Comparison of ENCODE assay signal across 16 mouse cellular contexts in the genomic region with DNA sequence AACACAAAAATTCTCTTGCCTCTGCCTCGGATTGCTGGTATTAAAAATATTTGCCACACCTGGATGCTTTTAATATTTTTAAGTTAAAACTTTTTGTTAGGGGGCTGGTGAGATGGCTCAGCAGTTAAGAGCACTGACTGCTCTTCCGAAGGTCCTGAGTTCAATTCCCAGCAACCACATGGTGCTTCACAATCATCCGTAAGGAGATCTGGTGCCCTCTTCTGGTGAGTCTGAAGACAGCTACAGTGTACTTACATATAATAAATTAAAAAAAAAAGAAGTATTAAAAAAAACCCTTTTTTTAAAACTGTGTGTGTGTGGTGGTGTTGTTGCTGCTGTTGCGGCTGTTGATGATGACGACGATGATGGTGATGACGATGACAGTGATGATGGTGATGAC. TPM values are rescaled to one million over a fixed set of nuclear protein-coding genes. Genes with fewer than 3 reads are reported as not detected.
DNase-seq lines count a peak whose midpoint lies in the region; ATAC-seq and TF ChIP-seq lines count a peak whose summit lies in the region.
"Not testable (repeated sequence)": the region's sequence is repeated elsewhere in the genome, so short reads cannot be mapped to it uniquely, and the experiment has no call there.
"Had no signal": no experiment of that assay in that cellular context is flagged by ENCODE, and none has a peak within 500 bp of the region (broad histone marks: within the 10 kb centered on the region; RNA-seq: fewer than 3 reads in every experiment).

No protein-coding gene starts in this region.

- H3K9me3 ChIP-seq in MEL (replicated peaks; ENCODE audit: insufficient read depth, low read length); heart, postnatal 0 days (replicated peaks; ENCODE audit: control insufficient read depth, low read length); liver, embryonic 13.5 days (replicated peaks); lung, embryonic 14.5 days (ENCODE audit: low read depth, low read length): not testable (repeated sequence)

- not testable (repeated sequence) for H3K4me2 ChIP-seq in heart, postnatal 0 days (ENCODE audit: low read depth, low read length); lung, embryonic 14.5 days
- H3K4me2 ChIP-seq in liver, embryonic 13.5 days = peak overlapping the region; percentile 36; the same call in 1 of the 2 replicates

- not testable (repeated sequence) for H3K36me3 ChIP-seq in MEL (ENCODE audit: control insufficient read depth in 1 of 2, insufficient read depth in 2 of 2, low read length in 2 of 2); heart, postnatal 0 days (replicated peaks; ENCODE audit: control insufficient read depth, insufficient read depth, low read length); liver, embryonic 13.5 days; lung, embryonic 14.5 days (ENCODE audit: insufficient read depth)

- H3K9ac ChIP-seq in MEL (ENCODE audit: control insufficient read depth, low read depth, low read length, poor library complexity, severe bottlenecking); heart, postnatal 0 days (replicated peaks; ENCODE audit: low read depth, low read length); lung, embryonic 14.5 days: not testable (repeated sequence)
- H3K9ac ChIP-seq in liver, embryonic 13.5 days = peak overlapping the region; percentile 54; the same call in 1 of the 2 replicates

- TF ChIP-seq RAD21 in MEL (IDR thresholded peaks at IDR 0.05; ENCODE audit: low read depth, low read length) = peak; percentile 25

- H3K4me3 ChIP-seq in MEL (ENCODE audit: control insufficient read depth in 1 of 2, insufficient read depth in 1 of 2, low read depth in 2 of 2, low read length in 2 of 2); bone marrow, adult 2 months (replicated peaks; ENCODE audit: control insufficient read depth, low read depth, low read length); heart, postnatal 0 days (ENCODE audit: low read depth, low read length); layer of hippocampus, adult 2 months; liver, embryonic 13.5 days (replicated peaks); lung, embryonic 14.5 days (ENCODE audit: low read depth, low read length): not testable (repeated sequence)

- H3K27ac ChIP-seq in MEL (ENCODE audit: control insufficient read depth, low read depth, low read length); heart, postnatal 0 days (ENCODE audit: low read depth); layer of hippocampus, adult 2 months; lung, embryonic 14.5 days (ENCODE audit: low read depth): not testable (repeated sequence)
- H3K27ac ChIP-seq in bone marrow, adult 2 months (ENCODE audit: control insufficient read depth, insufficient read depth, low read depth, low read length, poor library complexity) = peak overlapping the region; percentile 78; the same call in 1 of the 2 replicates
- peak overlapping the region; percentile 94 for H3K27ac ChIP-seq in liver, embryonic 13.5 days

- not testable (repeated sequence) for ATAC-seq in heart, postnatal 0 days (ENCODE audit: insufficient read depth, low read depth); liver, embryonic 13.5 days (ENCODE audit: low read depth); lung, embryonic 14.5 days (ENCODE audit: insufficient read depth)

- 82% methylated on average over 7 of the region's 7 CpGs for WGBS in bone marrow, adult 2 months
- 83% methylated on average over 7 of the region's 7 CpGs for WGBS in heart, postnatal 0 days
- WGBS in liver, embryonic 13.5 days (ENCODE audit: insufficient replicate concordance) = 81% methylated on average over 7 of the region's 7 CpGs
- 77% methylated on average over 7 of the region's 7 CpGs for WGBS in lung, embryonic 14.5 days

- peaks cover 5 to 12% of the 10 kb centered on the region in 2 experiments for H3K4me1 ChIP-seq in MEL (ENCODE audit: control insufficient read depth in 1 of 2, insufficient read depth in 2 of 2, low read length in 2 of 2)
- not testable (repeated sequence) for H3K4me1 ChIP-seq in bone marrow, adult 2 months (ENCODE audit: control insufficient read depth, insufficient read depth, low read length); heart, postnatal 0 days (ENCODE audit: control insufficient read depth, insufficient read depth); lung, embryonic 14.5 days (ENCODE audit: insufficient read depth)
- peaks cover 40% of the 10 kb centered on the region for H3K4me1 ChIP-seq in liver, embryonic 13.5 days (replicated peaks)

- DNase-seq in CD4-positive, CD25-positive, alpha-beta regulatory T cell, adult 2 months (ENCODE audit: low read depth, low spot score) = peak; percentile 61
- DNase-seq in MEL (ENCODE audit: low read depth, low spot score) = peak; percentile 76
- DNase-seq in heart, postnatal 0 days (ENCODE audit: low spot score); layer of hippocampus, adult 2 months (ENCODE audit: low spot score in 2 of 2); liver, embryonic 13.5 days; lung, embryonic 14.5 days: not testable (repeated sequence)

- not testable (repeated sequence) for H3K27me3 ChIP-seq in MEL (ENCODE audit: control insufficient read depth in 1 of 2, insufficient read depth in 2 of 2, low read length in 2 of 2); heart, postnatal 0 days (ENCODE audit: control insufficient read depth, insufficient read depth, low read length); liver, embryonic 13.5 days; lung, embryonic 14.5 days (ENCODE audit: insufficient read depth, low read length)

- not testable (repeated sequence) for TF ChIP-seq POLR2A in MEL (IDR thresholded peaks at IDR 0.05; ENCODE audit: control insufficient read depth in 1 of 2, insufficient read depth in 1 of 2, low read depth in 1 of 2, low read length in 2 of 2, poor library complexity in 1 of 2); bone marrow, adult 2 months (IDR thresholded peaks at IDR 0.05; ENCODE audit: borderline replicate concordance, control insufficient read depth, low read depth, low read length)

- H3K79me2 ChIP-seq in MEL (ENCODE audit: control insufficient read depth, insufficient read depth, low read length, poor library complexity) = not testable (repeated sequence)

- peak; percentile 15 to 28 (median 19); a peak in 4 of 6 replicates for TF ChIP-seq CTCF in MEL (IDR thresholded peaks at IDR 0.05 in 2 of 3, conservative IDR thresholded peaks at IDR 0.05 in 1 of 3; ENCODE audit: control insufficient read depth in 1 of 3, insufficient read depth in 1 of 3, low read depth in 2 of 3, low read length in 3 of 3, poor library complexity in 1 of 3, severe bottlenecking in 1 of 3)
- TF ChIP-seq CTCF in bone marrow, adult 2 months (IDR thresholded peaks at IDR 0.05; ENCODE audit: control insufficient read depth, insufficient read depth, low read length) = not testable (repeated sequence)
- peak; percentile 25 for TF ChIP-seq CTCF in heart, postnatal 0 days (IDR thresholded peaks at IDR 0.05; ENCODE audit: low read depth)
- TF ChIP-seq CTCF in layer of hippocampus, adult 2 months (conservative IDR thresholded peaks at IDR 0.05) = peak; percentile 62
- peak; percentile 20; the same call in 1 of the 2 replicates for TF ChIP-seq CTCF in lung, embryonic 14.5 days (IDR thresholded peaks at IDR 0.05; ENCODE audit: low read depth)

- TF ChIP-seq EP300 in MEL (IDR thresholded peaks at IDR 0.05; ENCODE audit: low read depth in 1 of 2, low read length in 2 of 2); heart, postnatal 0 days (IDR thresholded peaks at IDR 0.05; ENCODE audit: low read depth): not testable (repeated sequence)

RNA-seq across cellular contexts. Expression of a gene that starts 4.7 kb away (rescaled TPM):
- total RNA-seq in MEL (2012; rRNA removed) = not detected in 2 replicates
- under 1 TPM in 1 of 2 experiments, not detected in 1; 0.39 TPM for polyA plus RNA-seq in MEL (2012; ENCODE audit: insufficient read depth in 1 of 2, insufficient read length in 2 of 2, low read depth in 1 of 2, low replicate concordance in 2 of 2, missing spikeins in 1 of 2)
- polyA plus RNA-seq in bone marrow, adult 2 months (2011; ENCODE audit: insufficient read depth, insufficient read length, low replicate concordance, missing spikeins) = 1.4 TPM in 1 of 2 replicates, not detected in the other
- 2.2 TPM in 1 of 2 replicates, not detected in the other for total RNA-seq in heart, postnatal 0 days (2014; rRNA removed; ENCODE audit: low replicate concordance)
- 2.3 and 2.7 TPM in 2 replicates for polyA plus RNA-seq in heart, postnatal 0 days (2015; fragmentation: Nextera tagmentation; extraction: Ambion mirVana)
- total RNA-seq in layer of hippocampus, adult 2 months (2021) = 1 to 10 TPM; 1.9 to 2.5 TPM
- polyA plus RNA-seq in liver, embryonic 13.5 days (2015; fragmentation: Nextera tagmentation; extraction: Ambion mirVana) = 0.20 and 0.38 TPM in 2 replicates
- 0.93 and 0.97 TPM in 2 replicates for polyA plus RNA-seq in lung, embryonic 14.5 days (2014; fragmentation: Nextera tagmentation; extraction: Ambion mirVana)
- total RNA-seq: G1E; megakaryocyte, adult 5-6 weeks had no signal
- polyA plus RNA-seq: forebrain, embryonic 13.5 days; inflammation-experienced regulatory T-cells, adult 6 months; thymus, adult 2 months had no signal

RNA-seq across cellular contexts. Expression of a gene that starts 8.5 kb away (rescaled TPM):
- 983 and 1,061 TPM in 2 replicates for total RNA-seq in MEL (2012; rRNA removed)
- 1,000 to 10,000 TPM in 1 of 2 experiments, not detected in 1; 1,528 TPM for polyA plus RNA-seq in MEL (2012; ENCODE audit: insufficient read depth in 1 of 2, insufficient read length in 2 of 2, low read depth in 1 of 2, low replicate concordance in 2 of 2, missing spikeins in 1 of 2)
- polyA plus RNA-seq in bone marrow, adult 2 months (2011; ENCODE audit: insufficient read depth, insufficient read length, low replicate concordance, missing spikeins) = 672 and 986 TPM in 2 replicates
- 2,373 and 2,460 TPM in 2 replicates for total RNA-seq in heart, postnatal 0 days (2014; rRNA removed; ENCODE audit: low replicate concordance)
- polyA plus RNA-seq in heart, postnatal 0 days (2015; fragmentation: Nextera tagmentation; extraction: Ambion mirVana) = 1,975 and 1,990 TPM in 2 replicates
- 100 to 1,000 TPM; 478 to 493 TPM for total RNA-seq in layer of hippocampus, adult 2 months (2021)
- polyA plus RNA-seq in liver, embryonic 13.5 days (2015; fragmentation: Nextera tagmentation; extraction: Ambion mirVana) = 1,324 and 1,529 TPM in 2 replicates
- polyA plus RNA-seq in lung, embryonic 14.5 days (2014; fragmentation: Nextera tagmentation; extraction: Ambion mirVana) = 1,866 and 1,984 TPM in 2 replicates

RNA-seq across cellular contexts. Expression of a gene that starts 12.9 kb away (rescaled TPM):
- total RNA-seq in MEL (2012; rRNA removed) = 0.42 and 0.59 TPM in 2 replicates
- polyA plus RNA-seq in MEL (2012; ENCODE audit: insufficient read depth in 1 of 2, insufficient read length in 2 of 2, low read depth in 1 of 2, low replicate concordance in 2 of 2, missing spikeins in 1 of 2) = 1 to 10 TPM in 1 of 2 experiments, not detected in 1; 1.1 TPM
- polyA plus RNA-seq in bone marrow, adult 2 months (2011; ENCODE audit: insufficient read depth, insufficient read length, low replicate concordance, missing spikeins) = 3.0 TPM in 1 of 2 replicates, not detected in the other
- total RNA-seq in heart, postnatal 0 days (2014; rRNA removed; ENCODE audit: low replicate concordance) = 4.0 TPM in 1 of 2 replicates, not detected in the other
- 0.18 and 0.22 TPM in 2 replicates for polyA plus RNA-seq in heart, postnatal 0 days (2015; fragmentation: Nextera tagmentation; extraction: Ambion mirVana)
- total RNA-seq in layer of hippocampus, adult 2 months (2021) = 1 to 10 TPM; 2.7 to 5.3 TPM
- not detected in 2 replicates for polyA plus RNA-seq in liver, embryonic 13.5 days (2015; fragmentation: Nextera tagmentation; extraction: Ambion mirVana)
- 0.11 and 0.14 TPM in 2 replicates for polyA plus RNA-seq in lung, embryonic 14.5 days (2014; fragmentation: Nextera tagmentation; extraction: Ambion mirVana)
- total RNA-seq: megakaryocyte, adult 5-6 weeks had no signal
- polyA plus RNA-seq: inflammation-experienced regulatory T-cells, adult 6 months; kidney, embryonic 15.5 days; midbrain, embryonic 11.5 days; midbrain, embryonic 16.5 days; neural tube, embryonic 12.5 days had no signal

RNA-seq across cellular contexts. Expression of a gene that starts 19.5 kb away (rescaled TPM):
- total RNA-seq in MEL (2012; rRNA removed) = 79.8 and 86.9 TPM in 2 replicates
- 100 to 1,000 TPM in 1 of 2 experiments, not detected in 1; 217 TPM for polyA plus RNA-seq in MEL (2012; ENCODE audit: insufficient read depth in 1 of 2, insufficient read length in 2 of 2, low read depth in 1 of 2, low replicate concordance in 2 of 2, missing spikeins in 1 of 2)
- polyA plus RNA-seq in bone marrow, adult 2 months (2011; ENCODE audit: insufficient read depth, insufficient read length, low replicate concordance, missing spikeins) = 123 and 186 TPM in 2 replicates
- 29.3 and 50.6 TPM in 2 replicates for total RNA-seq in heart, postnatal 0 days (2014; rRNA removed; ENCODE audit: low replicate concordance)
- polyA plus RNA-seq in heart, postnatal 0 days (2015; fragmentation: Nextera tagmentation; extraction: Ambion mirVana) = 41.8 and 44.4 TPM in 2 replicates
- 10 to 100 TPM; 68.4 to 76.3 TPM for total RNA-seq in layer of hippocampus, adult 2 months (2021)
- polyA plus RNA-seq in liver, embryonic 13.5 days (2015; fragmentation: Nextera tagmentation; extraction: Ambion mirVana) = 97.5 and 105 TPM in 2 replicates
- polyA plus RNA-seq in lung, embryonic 14.5 days (2014; fragmentation: Nextera tagmentation; extraction: Ambion mirVana) = 113 and 121 TPM in 2 replicates

RNA-seq across cellular contexts. Expression of a gene that starts 20.0 kb away (rescaled TPM):
- total RNA-seq in MEL (2012; rRNA removed) = 50.4 and 52.0 TPM in 2 replicates
- 100 to 1,000 TPM in 1 of 2 experiments, not detected in 1; 210 TPM for polyA plus RNA-seq in MEL (2012; ENCODE audit: insufficient read depth in 1 of 2, insufficient read length in 2 of 2, low read depth in 1 of 2, low replicate concordance in 2 of 2, missing spikeins in 1 of 2)
- 26.5 and 34.5 TPM in 2 replicates for polyA plus RNA-seq in bone marrow, adult 2 months (2011; ENCODE audit: insufficient read depth, insufficient read length, low replicate concordance, missing spikeins)
- 8.8 and 12.7 TPM in 2 replicates for total RNA-seq in heart, postnatal 0 days (2014; rRNA removed; ENCODE audit: low replicate concordance)
- 25.2 and 26.0 TPM in 2 replicates for polyA plus RNA-seq in heart, postnatal 0 days (2015; fragmentation: Nextera tagmentation; extraction: Ambion mirVana)
- 10 to 100 TPM; 51.7 to 55.1 TPM for total RNA-seq in layer of hippocampus, adult 2 months (2021)
- polyA plus RNA-seq in liver, embryonic 13.5 days (2015; fragmentation: Nextera tagmentation; extraction: Ambion mirVana) = 35.7 and 48.5 TPM in 2 replicates
- 97.2 and 98.4 TPM in 2 replicates for polyA plus RNA-seq in lung, embryonic 14.5 days (2014; fragmentation: Nextera tagmentation; extraction: Ambion mirVana)
